Mouse (Mus musculus): Measurements from ENCODE around the gene Pik3ip1.

The Pik3ip1 gene

DNA sequence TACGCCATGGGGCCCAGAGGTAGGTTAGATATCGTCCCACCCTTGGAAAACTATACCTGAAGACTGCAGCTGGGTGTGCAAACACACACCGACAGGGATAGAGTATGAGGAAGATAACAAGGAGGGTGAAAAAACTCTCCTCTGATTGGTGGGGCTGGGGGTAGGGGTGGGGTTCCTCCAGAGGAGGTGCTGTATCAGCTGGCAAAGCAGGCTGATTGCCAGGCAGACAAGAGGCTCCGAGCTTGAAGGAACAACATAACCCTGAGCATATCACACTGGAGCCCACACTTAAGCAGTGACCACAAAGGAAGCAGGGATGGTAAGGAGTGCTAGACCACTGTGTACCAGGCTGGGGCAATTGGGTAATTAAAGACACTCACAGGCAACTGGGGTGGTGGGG, 49.2 kb downstream of the Pik3ip1 start:
- DNase-seq (ENCODE audit: low spot score) = no peak

- DNase-seq (ENCODE audit: low spot score) = no peak
Measured at GRCm38 (mm10) chr11:3381148-3381814, 51.1 kb downstream of the Pik3ip1 start.

GRCm38 (mm10) chr11:3382602-3383594, 52.7 kb downstream of the Pik3ip1 start:
- no peak for DNase-seq (ENCODE audit: low spot score)

- peak; percentile 82 for DNase-seq (ENCODE audit: low spot score)
Measured at GRCm38 (mm10) chr11:3386941-3387368, 56.8 kb downstream of the Pik3ip1 start.

DNA sequence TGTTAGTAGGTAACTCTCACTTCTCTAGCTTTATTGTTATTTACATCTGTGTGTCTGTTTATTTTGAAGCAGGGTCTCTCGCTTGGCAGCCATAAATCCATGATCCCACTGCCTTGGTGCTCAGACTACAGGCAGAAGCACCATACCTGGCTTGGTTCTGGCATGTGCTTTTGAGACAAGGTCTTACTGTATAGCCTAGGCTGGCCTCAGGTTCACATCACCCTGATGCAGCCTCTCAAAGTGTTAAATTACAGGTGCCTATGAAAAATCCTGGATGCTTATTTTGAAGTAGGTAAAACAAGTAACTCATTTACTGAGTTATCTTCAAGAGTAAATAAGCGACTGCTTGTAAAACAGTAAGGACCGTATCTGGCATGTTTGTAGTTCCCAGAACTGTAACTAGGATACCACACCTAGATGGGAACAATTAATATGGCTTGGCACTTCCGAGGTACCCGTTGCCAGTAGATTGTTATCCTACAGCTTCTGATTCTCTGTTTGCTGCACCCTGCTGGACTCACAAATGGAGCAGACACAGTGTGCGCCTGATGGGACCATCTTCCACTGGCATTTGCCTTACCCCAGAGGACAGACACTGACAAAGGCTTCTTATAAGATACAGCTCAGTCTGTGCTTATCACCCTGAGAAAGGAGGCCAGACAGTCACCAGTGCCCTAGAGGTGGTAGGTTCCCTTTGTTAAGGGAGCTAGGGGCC, 57.4 kb downstream of the Pik3ip1 start:
- no peak for DNase-seq (ENCODE audit: low spot score)

GRCm38 (mm10) chr11:3389996-3390395, 59.8 kb downstream of the Pik3ip1 start:
- no peak for DNase-seq (ENCODE audit: low spot score)

- DNase-seq (ENCODE audit: low spot score) = no peak
Measured at GRCm38 (mm10) chr11:3390789-3391188, 60.6 kb downstream of the Pik3ip1 start.

- no peak for DNase-seq (ENCODE audit: low spot score)
Measured at GRCm38 (mm10) chr11:3392526-3392925, 62.3 kb downstream of the Pik3ip1 start.

All from adipocyte (in vitro differentiated cells).